Mouse (Mus musculus): Measurements from ENCODE around the gene Washc1.
"Not testable (repeated sequence)": the region's sequence is repeated elsewhere in the genome, so short reads cannot be mapped to it uniquely, and the experiment has no call there.

Washc1 gene

GRCm38 (mm10) chr17:66112166-66112565 lies 821 bp downstream of the Washc1 start:
- DNase-seq (ENCODE audit: low spot score), result no peak

GRCm38 (mm10) chr17:66118991-66119390 lies 7.6 kb downstream of the Washc1 start:
- DNase-seq (ENCODE audit: low spot score), result no peak

GRCm38 (mm10) chr17:66120701-66121100 lies 9.4 kb downstream of the Washc1 start:
- no peak for DNase-seq (ENCODE audit: low spot score)

GRCm38 (mm10) chr17:66123066-66123815 lies 11.9 kb downstream of the Washc1 start, which contains the start of gene Ddx11:
Ddx11 (plus strand) TSS chr17:66123520.
- DNase-seq (ENCODE audit: low spot score), result peak; percentile 96

GRCm38 (mm10) chr17:66123816-66124610 lies 12.7 kb downstream of the Washc1 start:
- no peak for DNase-seq (ENCODE audit: low spot score)

GRCm38 (mm10) chr17:66125211-66125610 lies 13.9 kb downstream of the Washc1 start:
- no peak for DNase-seq (ENCODE audit: low spot score)

- no peak for DNase-seq (ENCODE audit: low spot score)
Measured at GRCm38 (mm10) chr17:66130371-66130770, 19.0 kb downstream of the Washc1 start.

GRCm38 (mm10) chr17:66131212-66131611 lies 19.9 kb downstream of the Washc1 start:
- no peak for DNase-seq (ENCODE audit: low spot score)

GRCm38 (mm10) chr17:66152706-66153662 lies 41.6 kb downstream of the Washc1 start:
- not testable (repeated sequence) for DNase-seq (ENCODE audit: low spot score)

- not testable (repeated sequence) for DNase-seq (ENCODE audit: low spot score)
Measured at GRCm38 (mm10) chr17:66153735-66154423, 42.5 kb downstream of the Washc1 start.

GRCm38 (mm10) chr17:66154876-66155275 lies 43.5 kb downstream of the Washc1 start:
- DNase-seq (ENCODE audit: low spot score), result no peak

- DNase-seq (ENCODE audit: low spot score), result no peak
Measured at GRCm38 (mm10) chr17:66158271-66158670, 46.9 kb downstream of the Washc1 start.

- not testable (repeated sequence) for DNase-seq (ENCODE audit: low spot score)
Measured at GRCm38 (mm10) chr17:66167141-66167540, 55.8 kb downstream of the Washc1 start.
